9 mouse cellular contexts compared by ENCODE assay signal in the genomic region with DNA sequence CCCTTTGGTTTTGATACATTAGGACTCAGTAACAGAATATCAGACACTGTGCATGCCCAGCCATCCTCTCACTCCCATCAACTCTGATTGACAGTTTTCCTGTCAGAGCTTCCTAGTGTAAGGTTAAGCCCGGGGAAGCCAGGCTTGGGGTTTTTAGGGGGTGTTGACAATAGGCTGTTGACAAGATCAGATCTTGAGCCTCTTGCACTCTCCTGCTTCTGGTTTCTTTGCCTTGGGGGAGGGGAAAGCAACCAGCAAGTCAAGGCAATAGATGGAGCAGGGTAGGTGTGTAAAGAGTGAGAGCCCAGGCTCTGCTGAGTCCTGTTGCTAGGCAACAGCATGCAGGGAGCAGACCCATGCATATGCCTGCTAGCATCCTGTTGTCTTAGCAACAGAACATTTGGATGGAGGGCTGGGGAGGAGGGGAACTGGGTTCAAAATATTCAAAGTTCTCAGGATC.
DNase-seq lines count a peak whose midpoint lies in the region; ATAC-seq lines count a peak whose summit lies in the region.
"Had no signal": no experiment of that assay in that cellular context is flagged by ENCODE, and none has a peak within 500 bp of the region (broad histone marks: within the 10 kb centered on the region; RNA-seq: fewer than 3 reads in every experiment).

No protein-coding gene starts in this region.

- intact Hi-C loops in heart, postnatal 10 days (cut with DNase I): no loop called here
- intact Hi-C loops in left cerebral cortex, postnatal 4 days (cut with DNase I): loop anchor here (10.0 kb wide), 1 partner anchor 188 kb away; no protein-coding TSS in a partner anchor

- 0 out of 2 replicates have a peak, but pooled peaks cover 3% of the 10 kb centered on the region for H3K4me1 ChIP-seq in heart, embryonic 10.5 days
- H3K4me1 ChIP-seq in hindbrain, embryonic 12.5 days: peaks cover 16% of the 10 kb centered on the region
- H3K4me1 ChIP-seq: megakaryocyte, embryonic 14.5 days had no signal

- peak; percentile 75 for DNase-seq in heart, embryonic 10.5 days (ENCODE audit: low spot score)
- no peak for DNase-seq in heart, postnatal 10 days
- DNase-seq in left cerebral cortex, postnatal 4 days: peak; percentile 27
- DNase-seq in right cerebral cortex, adult 2 months (ENCODE audit: low spot score in 2 of 2): peak; percentile 68 to 69
- DNase-seq in adipocyte (ENCODE audit: low spot score): no peak
- DNase-seq in cerebellum, adult 9-10 months: no peak

- H3K36me3 ChIP-seq in heart, embryonic 10.5 days: no peaks in the 10 kb centered on the region
- no peaks in the 10 kb centered on the region for H3K36me3 ChIP-seq in hindbrain, embryonic 12.5 days

- H3K27me3 ChIP-seq in heart, embryonic 10.5 days (ENCODE audit: insufficient read depth, poor library complexity, severe bottlenecking): no peaks in the 10 kb centered on the region
- no peaks in the 10 kb centered on the region for H3K27me3 ChIP-seq in hindbrain, embryonic 12.5 days
- H3K27me3 ChIP-seq: megakaryocyte, embryonic 14.5 days had no signal

- H3K4me2 ChIP-seq in hindbrain, embryonic 12.5 days (replicated peaks): 0 out of 2 replicates have a peak overlapping the region, but pooled peaks have one; percentile 1

- no peaks in the 10 kb centered on the region for H3K9me3 ChIP-seq in heart, embryonic 10.5 days
- no peaks in the 10 kb centered on the region for H3K9me3 ChIP-seq in hindbrain, embryonic 12.5 days (replicated peaks)

- ATAC-seq in hindbrain, embryonic 12.5 days (ENCODE audit: low FRiP score): peak; percentile 98
- no peak for ATAC-seq in cerebellum, adult (ENCODE audit: insufficient number of reproducible peaks, low FRiP score, low TSS enrichment)

- H3K9ac ChIP-seq in hindbrain, embryonic 12.5 days: no peak overlapping the region

- no peak overlapping the region for H3K27ac ChIP-seq in heart, embryonic 10.5 days
- peak overlapping the region; percentile 64 for H3K27ac ChIP-seq in hindbrain, embryonic 12.5 days

- H3K4me3 ChIP-seq in heart, embryonic 10.5 days: no peak overlapping the region
- H3K4me3 ChIP-seq in hindbrain, embryonic 12.5 days: no peak overlapping the region
- H3K4me3 ChIP-seq: megakaryocyte, embryonic 14.5 days had no signal

- WGBS in heart, embryonic 10.5 days: 13% methylated on average over 1 of the region's 1 CpGs
- WGBS in hindbrain, embryonic 12.5 days: 10% methylated on average over 1 of the region's 1 CpGs

Comparison
In these comparisons a context has a peak if more than half of its experiments do, and no peak if none do; other contexts are left out.
1. DNase-seq: peak in heart, embryonic 10.5 days (single experiment), left cerebral cortex, postnatal 4 days (single experiment) and right cerebral cortex, adult 2 months (2 of 2); none in heart, postnatal 10 days (0 of 2), adipocyte (single experiment) and cerebellum, adult 9-10 months (single experiment).